Mouse (Mus musculus) forebrain, embryonic 12.5 days (tissue): Measurements from ENCODE around the gene Hist2h2ab. TPM values are rescaled to one million over a fixed set of nuclear protein-coding genes. Genes with fewer than 3 reads are reported as not detected.
"Not testable (repeated sequence)": the region's sequence is repeated elsewhere in the genome, so short reads cannot be mapped to it uniquely, and the experiment has no call there.

ENCODE experiments used
- ATAC-seq: fragments of 200-750 bp; cut with Nextera tagmentation; 2 replicates; pipeline ENCODE4 v1.8.0; 2017; ENCODE audit warnings: moderate TSS enrichment; ENCODE audit not compliant: low FRiP score
- H3K27ac ChIP-seq: fragments of 300-500 bp; sonication (generic); 2 replicates; pipeline ENCODE4 v1.5.1; 2016; ENCODE audit warnings: mild to moderate bottlenecking
- H3K27me3 ChIP-seq: fragments of 300-500 bp; sonication (generic); 2 replicates; pipeline ENCODE4 v1.6.1; 2016; ENCODE audit warnings: mild to moderate bottlenecking
- H3K36me3 ChIP-seq: fragments of 300-500 bp; sonication (generic); replicated peaks from 2 replicates; pipeline ENCODE4 v1.6.1; 2016; ENCODE audit warnings: mild to moderate bottlenecking
- H3K4me1 ChIP-seq: fragments of 300-500 bp; sonication (generic); 2 replicates; pipeline ENCODE4 v1.6.1; 2016
- H3K4me2 ChIP-seq: fragments of 300-500 bp; sonication (generic); 2 replicates; pipeline ENCODE4 v1.6.1; 2016; ENCODE audit warnings: mild to moderate bottlenecking, moderate library complexity
- H3K4me3 ChIP-seq: fragments of 300-500 bp; sonication (generic); replicated peaks from 2 replicates; pipeline ENCODE4 v1.5.1; 2016; ENCODE audit warnings: mild to moderate bottlenecking
- H3K9ac ChIP-seq: fragments of 300-500 bp; sonication (generic); 2 replicates; pipeline ENCODE4 v1.6.1; 2016; ENCODE audit warnings: mild to moderate bottlenecking
- H3K9me3 ChIP-seq: fragments of 300-500 bp; sonication (generic); 2 replicates; pipeline ENCODE4 v1.6.1; 2016
- whole genome bisulfite sequencing: fragments of 180-500 bp; shearing (Covaris S2); methylation state at CpG from one replicate; pipeline ENCODE4 v1.1.7; 2016; 5-methylcytosine and 5-hydroxymethylcytosine counted together
- polyA plus RNA-seq: library from polyadenylated mRNA; unstranded; fragments of >200 nt; fragmentation: Nextera tagmentation; extraction: Ambion mirVana; gene quantifications from 2 replicates; pipeline ENCODE4 v1.2.1, GENCODE M21; 2016

Gene Hist2h2ab
- polyA plus RNA-seq, 1 experiment from 2014 or later = 1.7 TPM

GRCm38 (mm10) chr3:96243921-96244572 is 24.4 kb downstream of the Hist2h2ab start:
- 86% methylated on average over 7 of the region's 7 CpGs for WGBS
- H3K4me1 ChIP-seq = peaks cover 31% of the 10 kb centered on the region
- H3K9ac ChIP-seq = peak overlapping the region; percentile 78

GRCm38 (mm10) chr3:96245003-96245886 is 25.6 kb downstream of the Hist2h2ab start, which contains the start of gene Hist2h2aa1:
Hist2h2aa1 (plus strand) TSS chr3:96245497.
- Histone ChIP-seq H3K4me2 (peak within 1 kb of the TSS; percentile 56), H3K27ac (peak within 1 kb of the TSS; percentile 98), H3K4me1 (peaks cover 31% of the 10 kb centered on the region), H3K4me3 (peak within 1 kb of the TSS; percentile 48), H3K9ac (peak within 1 kb of the TSS; percentile 78)
- H3K9me3 ChIP-seq, H3K36me3 ChIP-seq, H3K27me3 ChIP-seq: not testable (repeated sequence)
- WGBS = under 1% methylated on average over 32 of the region's 88 CpGs
- peak; percentile 91 for ATAC-seq

More at GRCm38 (mm10) chr3:96243921-96244572, 24.4 kb downstream of the Hist2h2ab start:
- Histone ChIP-seq H3K4me3 (peak overlapping the region; percentile 48; the same call in 1 of the 2 replicates), H3K36me3 (no peaks in the 10 kb centered on the region), H3K4me2 (peak overlapping the region; percentile 56), H3K27me3 (no peaks in the 10 kb centered on the region), H3K9me3 (no peaks in the 10 kb centered on the region), H3K27ac (peak overlapping the region; percentile 98)
- no peak for ATAC-seq

GRCm38 (mm10) chr3:96246018-96246417 is 26.4 kb downstream of the Hist2h2ab start:
- ATAC-seq, H3K36me3 ChIP-seq, H3K9me3 ChIP-seq, H3K27me3 ChIP-seq: not testable (repeated sequence)
- H3K4me3 ChIP-seq = peak overlapping the region; percentile 35
- peaks cover 28% of the 10 kb centered on the region for H3K4me1 ChIP-seq
- WGBS = 0% methylated on average over 10 of the region's 21 CpGs
- 0 out of 2 replicates have a peak overlapping the region, but pooled peaks have one; percentile 51 for H3K9ac ChIP-seq
- peak overlapping the region; percentile 44 for H3K4me2 ChIP-seq
- peak overlapping the region; percentile 84 for H3K27ac ChIP-seq

- peak within 1 kb of the TSS; percentile 75 for H3K9ac ChIP-seq
- not testable (repeated sequence) for H3K36me3 ChIP-seq, H3K9me3 ChIP-seq, H3K27me3 ChIP-seq
- peaks cover 28% of the 10 kb centered on the region for H3K4me1 ChIP-seq
- peak within 1 kb of the TSS; percentile 60 for H3K4me2 ChIP-seq
- peak; percentile 91 for ATAC-seq
- H3K4me3 ChIP-seq = peak within 1 kb of the TSS; percentile 45
- peak within 1 kb of the TSS; percentile 88 for H3K27ac ChIP-seq
- 0% methylated on average over 16 of the region's 47 CpGs for WGBS
Measured at GRCm38 (mm10) chr3:96246427-96246856, 26.8 kb downstream of the Hist2h2ab start, which contains the start of gene Hist2h3c1. Hist2h3c1 (plus strand) TSS chr3:96246685.

DNA sequence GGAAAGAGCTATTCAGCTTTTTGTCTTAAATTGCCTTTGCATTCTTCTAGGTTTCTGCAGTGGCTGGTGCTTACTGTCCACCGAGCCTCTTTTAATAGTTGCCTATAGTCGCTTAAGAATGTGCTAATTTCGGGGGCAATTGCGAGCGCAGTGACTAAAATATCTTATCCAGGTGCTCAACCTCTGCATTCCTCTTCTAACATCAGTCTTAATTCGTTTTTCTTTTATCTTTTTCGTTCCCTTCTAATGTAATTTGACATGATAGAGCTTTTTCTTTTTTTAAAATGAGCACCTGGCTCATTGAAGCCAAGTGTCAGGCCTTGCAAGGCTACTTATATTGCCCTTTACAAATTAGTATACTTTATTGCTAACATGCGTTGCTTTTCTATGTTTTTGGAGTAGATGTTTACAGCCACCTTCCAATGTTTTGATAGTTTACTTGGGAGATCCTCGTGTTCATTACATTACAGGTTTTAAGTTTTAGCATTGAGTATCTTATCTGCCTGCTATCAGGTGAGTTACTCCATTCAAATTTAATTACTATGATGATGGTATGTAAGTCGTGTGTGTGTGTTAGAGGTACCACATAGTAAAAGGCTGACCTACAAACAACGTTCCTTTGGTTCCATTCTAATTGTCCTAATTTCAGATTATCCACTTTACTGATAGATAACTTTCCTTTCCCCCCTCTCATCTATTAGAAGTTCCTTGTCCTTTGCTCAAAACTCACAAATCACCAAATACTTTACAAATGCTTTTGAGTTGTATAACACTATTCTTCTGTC is 27.9 kb downstream of the Hist2h2ab start:
- H3K27ac ChIP-seq = peak overlapping the region; percentile 88
- 3% methylated on average over 11 of the region's 11 CpGs for WGBS
- H3K27me3 ChIP-seq = no peaks in the 10 kb centered on the region
- ATAC-seq = no peak
- H3K9ac ChIP-seq = peak overlapping the region; percentile 75
- no peaks in the 10 kb centered on the region for H3K36me3 ChIP-seq
- H3K9me3 ChIP-seq = no peaks in the 10 kb centered on the region
- H3K4me2 ChIP-seq = peak overlapping the region; percentile 60
- peaks cover 28% of the 10 kb centered on the region for H3K4me1 ChIP-seq
- H3K4me3 ChIP-seq = peak overlapping the region; percentile 45

DNA sequence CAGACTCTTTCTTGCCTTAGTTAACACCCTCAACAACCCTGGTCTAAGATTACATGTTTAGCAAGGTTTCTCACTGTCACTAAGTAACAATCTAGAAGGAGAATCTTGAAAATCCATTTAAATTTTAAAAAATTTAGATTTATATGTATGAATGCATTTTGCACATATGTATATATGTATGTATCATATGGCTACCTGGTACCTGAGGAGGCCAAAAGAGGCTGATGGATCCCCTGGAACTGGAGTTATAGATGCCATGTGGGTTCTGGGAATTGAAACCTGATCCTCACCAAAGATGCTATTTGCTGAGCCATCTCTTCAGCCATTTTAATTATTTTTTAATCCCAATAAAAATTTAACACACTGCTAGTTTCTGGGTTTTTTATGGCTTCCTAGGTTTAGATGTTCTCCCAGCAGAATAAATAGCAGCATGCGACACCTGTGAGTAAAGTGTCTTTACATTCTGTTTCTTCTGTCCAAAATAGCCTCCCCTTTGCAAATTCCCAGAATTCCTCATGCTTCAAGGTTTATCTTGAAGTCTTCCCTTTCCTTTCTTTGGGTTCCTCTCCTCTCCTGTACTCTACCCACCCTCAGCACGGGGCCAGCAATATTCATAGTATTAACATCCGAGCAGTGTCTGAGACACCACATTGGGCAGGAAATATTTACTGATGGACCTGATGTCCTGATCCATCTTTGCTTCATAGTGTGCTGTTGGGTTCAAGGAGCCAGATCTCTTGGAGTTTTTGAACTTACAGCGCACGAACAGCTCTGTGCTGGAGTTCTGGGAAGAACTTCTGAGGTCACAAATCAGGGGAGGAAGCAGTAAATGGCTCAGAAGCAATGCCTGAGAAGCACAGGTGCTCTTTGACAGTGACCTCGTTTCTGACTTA is 28.7 kb downstream of the Hist2h2ab start:
- Histone ChIP-seq H3K4me3 (peak overlapping the region; percentile 45), H3K4me2 (peak overlapping the region; percentile 60), H3K9ac (peak overlapping the region; percentile 75), H3K27ac (peak overlapping the region; percentile 88), H3K27me3 (no peaks in the 10 kb centered on the region), H3K36me3 (no peaks in the 10 kb centered on the region), H3K4me1 (peaks cover 28% of the 10 kb centered on the region), H3K9me3 (no peaks in the 10 kb centered on the region)
- no peak for ATAC-seq
- 48% methylated on average over 6 of the region's 6 CpGs for WGBS

DNA sequence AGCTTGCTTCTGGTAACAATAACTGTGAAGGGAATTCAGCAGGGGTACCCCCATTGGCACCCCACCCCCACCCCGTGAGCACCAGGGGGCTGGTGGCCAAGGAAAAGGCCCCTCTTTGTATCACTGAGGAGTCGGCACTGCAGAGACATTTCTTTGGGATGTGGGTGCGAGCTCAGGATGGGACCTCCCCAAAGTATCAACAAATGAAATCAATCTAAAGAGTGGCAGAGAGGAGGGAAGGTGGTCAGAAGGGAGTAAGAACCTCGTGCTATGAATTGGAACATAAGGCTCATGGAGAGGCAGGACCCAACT is 29.3 kb downstream of the Hist2h2ab start:
- Histone ChIP-seq H3K9me3 (no peaks in the 10 kb centered on the region), H3K36me3 (no peaks in the 10 kb centered on the region), H3K9ac (no peak overlapping the region), H3K27ac (peak overlapping the region; percentile 63; the same call in 1 of the 2 replicates), H3K4me2 (peak overlapping the region; percentile 60), H3K4me3 (0 out of 2 replicates have a peak overlapping the region, but pooled peaks have one; percentile 45), H3K4me1 (peaks cover 25% of the 10 kb centered on the region), H3K27me3 (no peaks in the 10 kb centered on the region)
- no peak for ATAC-seq
- WGBS = 55% methylated on average over 4 of the region's 4 CpGs

DNA sequence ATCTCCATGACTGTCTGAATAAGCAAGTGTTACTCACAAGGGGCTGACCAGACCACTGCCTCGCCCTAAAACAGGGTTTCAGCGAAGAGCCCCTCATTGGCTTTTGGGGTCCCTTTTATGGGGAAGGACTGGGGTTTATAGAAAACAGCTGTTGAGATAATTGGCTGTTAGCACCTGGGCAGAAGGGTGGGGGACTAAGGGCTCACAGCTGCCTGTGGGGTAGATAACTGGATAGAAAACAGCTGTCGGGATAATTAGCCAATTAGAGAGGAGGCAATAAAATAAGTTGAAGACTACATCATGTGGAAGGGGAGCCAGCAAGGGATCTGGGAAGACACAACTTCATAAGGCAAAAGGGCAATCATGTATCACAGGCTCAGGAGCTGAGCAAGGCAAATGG is 31.2 kb downstream of the Hist2h2ab start:
- 75% methylated on average over 3 of the region's 3 CpGs for WGBS
- no peak overlapping the region for H3K4me3 ChIP-seq
- H3K27ac ChIP-seq = no peak overlapping the region
- H3K36me3 ChIP-seq = no peaks in the 10 kb centered on the region
- ATAC-seq = no peak
- no peaks in the 10 kb centered on the region for H3K27me3 ChIP-seq
- H3K4me1 ChIP-seq = peaks cover 17% of the 10 kb centered on the region
- H3K4me2 ChIP-seq = no peak overlapping the region
- no peak overlapping the region for H3K9ac ChIP-seq
- H3K9me3 ChIP-seq = no peaks in the 10 kb centered on the region

DNA sequence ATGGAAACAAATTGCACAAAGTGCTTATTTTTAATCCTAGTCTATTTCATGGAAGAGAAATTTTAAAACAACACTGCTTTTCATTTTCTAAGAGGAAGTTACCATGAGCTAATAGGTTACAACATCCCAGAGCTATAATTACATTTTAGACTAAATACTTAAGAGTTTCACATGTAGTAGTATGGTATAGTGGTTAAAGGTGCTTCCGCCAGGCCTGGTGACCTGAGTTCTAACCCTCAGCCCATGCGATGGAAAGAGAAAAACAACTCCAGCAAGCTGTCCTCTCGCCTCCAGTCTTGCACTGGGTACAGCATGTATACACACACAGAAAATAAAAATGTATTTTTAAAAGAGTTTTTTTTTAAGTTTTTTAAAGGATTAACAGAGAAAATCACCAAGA is 32.1 kb downstream of the Hist2h2ab start:
- Histone ChIP-seq H3K27ac (no peak overlapping the region), H3K36me3 (no peaks in the 10 kb centered on the region), H3K27me3 (no peaks in the 10 kb centered on the region), H3K4me2 (no peak overlapping the region), H3K9me3 (no peaks in the 10 kb centered on the region), H3K4me3 (no peak overlapping the region), H3K4me1 (peaks cover 17% of the 10 kb centered on the region), H3K9ac (no peak overlapping the region)
- ATAC-seq = no peak
- 92% methylated on average over 3 of the region's 3 CpGs for WGBS

- H3K9me3 ChIP-seq = no peaks in the 10 kb centered on the region
- H3K4me3 ChIP-seq = no peak overlapping the region
- H3K27ac ChIP-seq = no peak overlapping the region
- H3K9ac ChIP-seq = no peak overlapping the region
- no peaks in the 10 kb centered on the region for H3K4me1 ChIP-seq
- 46% methylated on average over 10 of the region's 10 CpGs for WGBS
- no peaks in the 10 kb centered on the region for H3K36me3 ChIP-seq
- no peak overlapping the region for H3K4me2 ChIP-seq
- H3K27me3 ChIP-seq = no peaks in the 10 kb centered on the region
- ATAC-seq = no peak
Measured at GRCm38 (mm10) chr3:96254683-96255355, 35.2 kb downstream of the Hist2h2ab start.
